Mouse (Mus musculus): ENCODE data around the gene Gba.

GRCm38 (mm10) chr3:89213803-89214530, 11.2 kb downstream of the Gba start:
- TF ChIP-seq CTCF (IDR thresholded peaks at IDR 0.05; ENCODE audit: borderline replicate concordance, insufficient read depth, low read depth, low read length) (no peak), POLR2A (IDR thresholded peaks at IDR 0.05; ENCODE audit: borderline replicate concordance, insufficient read depth, low read length) (peak; percentile 63; the same call in 1 of the 2 replicates)

All from cerebellum, adult 2 months (tissue).